Mouse (Mus musculus): Measurements from ENCODE around the gene Pdzd4.

- no peak for TF ChIP-seq CTCF (IDR thresholded peaks at IDR 0.05)
- no peak for TF ChIP-seq POLR2A (IDR thresholded peaks at IDR 0.05; ENCODE audit: insufficient read depth, low read depth, low read length)
- no peak for TF ChIP-seq EP300 (IDR thresholded peaks at IDR 0.05; ENCODE audit: insufficient read depth, low read depth, low read length)
Observed at GRCm38 (mm10) chrX:73756334-73757140, 68.2 kb downstream of the Pdzd4 start, which contains the start of gene Plxnb3.

All from heart, adult 2 months (tissue).